Mouse (Mus musculus) monocyte, adult 59 days (primary cell): ENCODE measurements around the gene Gpx7. TPM values are rescaled to one million over a fixed set of nuclear protein-coding genes. Genes with fewer than 3 reads are reported as not detected.

Experiments
- total RNA-seq, 2 experiments: library from RNA; stranded (reverse); gene quantifications; one replicate each; pipeline ENCODE4 v1.2.4; 2023

Gene Gpx7
- 1 to 10 TPM in 1 of 2 experiments, under 1 TPM in 1; 0.70 to 1.3 TPM for total RNA-seq

DNA sequence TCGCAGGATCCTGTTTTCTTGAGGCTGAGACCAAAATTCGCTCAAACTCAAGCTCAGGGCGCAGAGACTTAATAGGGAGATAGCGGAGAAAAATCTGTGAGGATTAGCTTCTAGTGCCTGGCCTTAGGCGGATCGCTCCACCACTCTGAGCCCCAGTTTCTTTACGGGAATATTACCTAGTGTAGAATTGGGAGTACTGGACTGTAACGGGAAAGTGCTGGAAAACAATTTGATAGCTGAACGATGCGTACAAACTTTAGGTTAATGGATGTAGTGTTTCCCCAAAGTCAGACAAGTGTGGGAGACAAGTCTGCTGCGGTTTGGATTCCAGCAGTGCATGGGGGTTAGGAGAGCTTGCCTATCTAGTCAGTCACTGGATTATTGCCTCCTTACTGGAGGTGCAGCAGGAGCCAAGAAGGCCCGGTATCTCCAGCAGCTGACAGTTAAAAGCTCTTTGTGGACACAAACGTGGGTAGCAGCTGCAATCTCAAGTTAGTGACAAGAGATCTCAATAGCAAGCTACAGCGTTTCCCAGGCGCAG lies at the start of gene Gpx7:
TSS of gene Gpx7 (minus strand) at position 101 of the 541 bp plus-strand sequence.

DNA sequence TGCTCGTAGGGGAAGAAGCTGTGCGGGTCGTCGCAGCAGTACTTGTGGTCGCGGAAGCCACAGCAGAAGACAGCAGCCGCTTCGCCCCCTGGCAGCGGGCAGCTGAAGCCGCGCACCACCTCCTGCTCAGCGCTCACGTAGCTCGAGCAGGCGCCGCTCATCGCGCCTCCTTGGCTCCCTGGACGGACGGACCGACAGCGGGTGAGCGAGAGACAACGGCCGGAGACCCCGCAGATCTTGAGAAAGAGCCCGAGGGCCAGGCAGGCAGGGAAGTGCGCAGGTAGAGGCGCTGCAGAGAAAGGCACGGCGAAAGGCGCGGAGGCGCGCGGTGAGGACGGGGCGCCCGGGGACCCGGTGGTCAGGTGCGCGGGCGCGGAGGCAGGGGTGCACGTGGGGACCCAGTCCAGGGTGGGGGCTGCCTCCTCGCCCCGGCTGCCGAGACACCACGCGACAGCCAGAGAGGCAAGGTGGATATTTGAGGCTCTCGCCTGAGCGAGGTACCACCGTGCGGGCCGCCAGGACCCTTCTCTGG lies 23.5 kb downstream of the Gpx7 start, which contains the start of gene Shisal2a:
TSS of gene Shisal2a (minus strand) at position 167 of the 532 bp plus-strand sequence.

Other genes with a start within 250 kb of the Gpx7 start
- not detected for gene Echdc2, start 241.5 kb downstream of the Gpx7 start, total RNA-seq
- not detected for gene Zyg11a, start 188.9 kb downstream of the Gpx7 start, total RNA-seq
- gene Zyg11b, start 105.9 kb downstream of the Gpx7 start, total RNA-seq = 10 to 100 TPM; 19.1 to 20.3 TPM
- gene Coa7, start 78.8 kb downstream of the Gpx7 start, total RNA-seq = 10 to 100 TPM; 11.3 to 13.7 TPM
- gene Shisal2a, start 23.6 kb downstream of the Gpx7 start, total RNA-seq = not detected
- gene Tut4, start 52.5 kb upstream of the Gpx7 start, total RNA-seq = 10 to 100 TPM; 51.2 to 65.8 TPM
- gene Prpf38a, start 172.4 kb upstream of the Gpx7 start, total RNA-seq = 10 to 100 TPM; 25.2 to 26.4 TPM
- under 1 TPM; 0.26 to 0.70 TPM for gene Orc1, start 172.5 kb upstream of the Gpx7 start, total RNA-seq
- 10 to 100 TPM; 41.1 to 45.2 TPM for gene Cc2d1b, start 213.0 kb upstream of the Gpx7 start, total RNA-seq